Mouse (Mus musculus) gastrocnemius, postnatal 36 days (tissue): ENCODE data around the gene Sirt5. TPM values are rescaled to one million over a fixed set of nuclear protein-coding genes. Genes with fewer than 3 reads are reported as not detected.
A peak's percentile ranks its signal among the peaks of the same experiment; 100 is the strongest.

Experiments
- DNase-seq, 2 experiments: peaks; one replicate each; pipeline ENCODE4 v3.0.0; 2022
- intact Hi-C: fragments of 180-260 bp; cut with DNase I; formaldehyde crosslinking; loops from one replicate; pipeline ENCODE4 v1.15.1; 2025
- total RNA-seq, 2 experiments: library from RNA; stranded (reverse); gene quantifications; 2 replicates each; pipeline ENCODE4 v1.2.3; 2021

Sirt5 gene
- total RNA-seq, 2 experiments from 2014 or later: 15.8 to 17.6 TPM

DNA sequence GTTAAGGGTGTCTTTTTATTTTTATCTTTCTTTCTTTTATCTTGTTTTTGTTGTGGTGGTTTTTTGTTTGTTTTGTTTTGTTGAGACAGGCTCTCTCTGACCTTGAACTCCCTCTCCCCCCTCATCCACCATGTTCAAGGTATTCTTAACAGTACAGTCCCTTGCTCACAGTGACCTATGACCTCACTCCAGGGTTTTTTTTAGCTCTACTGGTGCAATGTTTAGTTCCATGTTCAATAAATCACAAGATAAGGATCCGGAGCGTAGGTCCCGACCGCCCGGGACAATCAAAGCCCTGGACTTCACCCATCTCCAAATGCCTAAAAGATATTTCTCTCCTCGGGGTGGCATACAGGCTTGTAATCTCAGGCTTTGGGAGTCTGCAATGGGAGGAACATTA lies 4.8 kb downstream of the Sirt5 start:
- no peak for DNase-seq
- intact Hi-C loops: no loop called here

DNA sequence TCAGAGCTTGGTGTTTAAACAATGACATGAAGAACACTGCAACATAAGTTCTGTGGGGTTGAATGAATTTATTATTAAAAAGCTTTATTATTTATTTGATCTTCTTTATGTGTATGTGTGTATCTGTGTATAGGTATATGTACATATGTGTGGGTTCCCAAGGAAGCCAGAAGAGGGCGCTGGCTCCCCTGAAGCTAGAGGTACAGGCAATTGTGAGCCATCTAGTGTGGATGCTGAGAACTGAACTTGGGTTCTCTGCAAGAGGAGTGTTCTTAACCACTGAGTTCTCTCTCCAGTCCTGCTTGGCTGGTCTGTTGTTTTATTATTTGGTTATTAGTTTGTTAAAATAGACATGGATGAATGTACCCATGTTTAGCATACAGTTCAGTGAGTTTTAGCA lies 7.6 kb downstream of the Sirt5 start:
- intact Hi-C loops: no loop called here
- no peak for DNase-seq

DNA sequence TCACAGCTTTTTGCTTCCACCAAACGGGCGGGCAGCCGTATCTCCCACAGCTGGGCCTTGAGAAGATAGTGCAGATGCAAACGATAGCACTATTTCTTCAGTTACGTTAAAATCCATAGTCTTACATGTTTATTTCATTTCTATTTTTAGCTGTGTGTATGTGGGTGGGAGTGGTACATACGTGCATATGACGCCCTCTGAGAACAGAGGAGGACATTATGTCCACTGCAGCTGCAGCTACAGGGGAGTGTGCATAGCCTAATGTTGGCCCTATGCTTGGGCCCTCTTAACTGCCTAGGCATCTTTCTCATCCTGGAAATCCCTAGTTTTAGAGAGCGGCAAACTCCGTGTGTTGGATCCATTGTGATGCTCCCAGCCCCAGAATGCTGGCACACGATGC lies 8.9 kb downstream of the Sirt5 start:
- intact Hi-C loops: no loop called here

DNA sequence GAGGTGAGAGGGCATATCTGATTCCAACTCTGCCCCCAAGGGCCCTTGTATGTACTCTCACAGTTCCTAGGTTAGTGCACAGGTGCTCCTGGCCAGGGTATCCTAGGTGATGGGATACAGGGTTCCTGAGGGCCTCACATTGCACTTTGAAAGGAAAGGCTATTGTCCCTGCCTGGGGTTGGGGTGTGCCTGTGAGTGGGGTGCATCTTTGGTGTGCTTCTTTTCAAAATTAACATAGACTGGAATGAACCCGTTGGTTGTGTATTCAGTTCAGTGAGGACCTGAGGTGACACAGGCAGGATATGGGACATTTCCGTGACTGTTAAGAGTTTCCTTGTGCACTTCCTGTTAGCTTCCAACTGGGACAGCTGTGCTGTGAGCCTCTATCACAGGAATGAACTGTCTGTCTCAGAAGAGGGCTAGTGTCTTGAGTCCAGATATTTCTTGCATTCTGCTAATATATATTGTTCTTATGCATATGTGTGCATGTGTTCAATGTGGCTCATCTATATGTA lies 9.7 kb downstream of the Sirt5 start:
- no peak for DNase-seq
- intact Hi-C loops: no loop called here

More for the DNA sequence above, 8.9 kb downstream of the Sirt5 start:
- no peak for DNase-seq

DNA sequence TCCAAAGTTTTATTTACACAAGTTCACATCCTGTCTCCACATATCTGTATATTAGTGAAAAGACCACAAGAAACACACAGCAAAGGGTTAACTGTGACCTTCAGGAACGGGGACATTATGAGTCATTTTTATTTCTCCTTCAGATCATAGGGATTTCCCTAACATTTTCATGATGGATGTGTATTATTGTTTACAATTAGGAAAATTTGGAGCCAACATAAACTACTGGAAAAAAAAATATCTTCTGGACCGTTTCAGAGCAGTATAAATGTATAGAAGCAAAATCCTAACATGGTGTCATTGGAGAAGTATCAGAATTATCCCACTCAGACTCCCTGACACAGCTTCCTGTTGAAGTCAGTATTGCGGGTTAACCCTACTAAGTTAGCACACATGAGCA lies 14.7 kb downstream of the Sirt5 start:
- intact Hi-C loops: no loop called here
- DNase-seq: no peak

DNA sequence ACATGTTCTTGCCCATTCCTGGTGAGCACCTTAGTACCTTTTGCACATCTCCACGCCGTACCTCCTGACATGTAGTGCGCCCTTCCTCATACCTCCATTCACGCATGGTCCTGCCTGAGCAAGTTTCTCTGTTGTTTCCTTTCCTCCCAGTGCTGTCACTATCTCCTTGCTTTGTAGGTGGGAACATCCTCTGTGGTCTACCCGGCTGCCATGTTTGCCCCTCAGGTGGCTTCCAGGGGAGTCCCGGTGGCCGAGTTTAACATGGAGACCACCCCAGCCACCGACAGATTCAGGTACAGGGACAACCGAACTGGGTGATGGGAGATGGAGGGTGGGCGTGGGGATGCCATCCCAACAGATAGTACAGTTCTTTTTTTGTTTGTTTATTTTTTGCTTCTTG lies 20.0 kb downstream of the Sirt5 start:
- intact Hi-C loops: no loop called here
- DNase-seq: no peak

DNA sequence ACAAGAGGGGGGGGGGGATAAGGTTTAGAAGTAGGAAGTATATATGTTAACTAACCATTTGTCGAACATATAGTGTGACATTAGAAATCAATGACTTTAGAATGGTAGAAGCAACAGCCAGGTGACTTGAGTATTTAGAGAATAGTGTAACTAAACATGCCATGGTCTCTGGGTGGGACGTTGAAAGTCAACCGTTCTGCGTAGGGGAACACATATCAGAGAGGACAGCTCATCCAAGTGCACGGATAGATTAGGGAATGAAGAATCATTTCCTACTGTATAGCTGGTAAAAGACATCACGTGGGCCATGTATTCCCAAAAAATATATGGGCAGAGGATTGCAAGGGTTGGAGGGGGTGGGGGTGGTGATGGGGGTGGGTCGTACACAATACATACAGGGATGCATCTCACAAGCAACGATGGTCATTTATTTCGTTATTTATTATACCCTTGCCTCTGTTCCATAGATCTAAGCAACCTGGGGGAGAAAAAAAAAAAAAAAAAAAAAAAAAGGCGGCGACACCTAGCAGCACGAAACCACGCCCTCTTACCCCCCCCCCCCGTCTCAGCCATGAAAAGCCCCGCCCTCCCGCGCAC lies 32.5 kb downstream of the Sirt5 start:
- intact Hi-C loops: loop anchor here (5.0 kb wide), 2 partner anchors 200 to 215 kb away; no protein-coding TSS in a partner anchor
- DNase-seq: no peak

DNA sequence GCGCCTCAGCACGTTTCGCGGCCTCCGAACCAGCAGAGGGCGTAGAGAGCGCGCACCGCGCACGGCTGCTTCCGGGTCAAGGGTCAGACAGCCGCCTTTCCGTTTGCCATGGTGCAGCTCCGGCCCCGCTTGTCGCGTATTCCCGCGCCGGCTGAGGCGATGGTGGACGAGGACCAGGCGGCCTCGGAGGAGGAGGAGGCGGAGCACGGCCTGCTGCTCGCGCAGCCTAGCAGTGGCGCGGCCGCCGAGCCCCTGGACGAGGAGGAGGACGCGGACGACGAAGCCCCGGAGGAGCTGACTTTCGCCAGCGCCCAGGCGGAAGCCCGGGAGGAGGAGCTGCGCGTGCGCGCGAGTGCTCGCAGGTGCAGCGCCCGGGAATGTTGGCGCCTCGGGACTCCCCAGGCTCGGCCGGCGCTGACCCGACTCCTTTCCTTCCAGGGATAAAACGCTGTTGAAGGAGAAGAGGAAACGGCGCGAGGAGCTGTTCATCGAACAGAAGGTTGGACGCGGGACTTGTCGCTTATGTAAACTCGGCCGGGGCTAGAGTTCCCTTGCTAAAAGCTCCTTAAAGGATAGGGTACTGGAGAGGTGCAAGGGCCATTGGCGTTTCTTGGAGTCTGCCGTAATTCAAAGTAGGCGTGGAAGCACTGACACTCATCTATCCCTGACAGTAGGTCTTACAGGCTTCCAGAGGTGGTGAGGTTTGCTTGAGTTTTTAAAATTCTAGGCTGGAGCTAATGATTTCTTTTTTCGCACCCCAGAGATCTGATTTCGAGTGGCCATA lies 33.2 kb downstream of the Sirt5 start, which contains the start of gene Nol7:
Gene Nol7, plus strand, starts transcription at position 94 of the 784 bp plus-strand sequence.
- peak; percentile 94 to 97 for DNase-seq
- intact Hi-C loops: loop anchor here (5.0 kb wide), 2 partner anchors 201 to 216 kb away; no protein-coding TSS in a partner anchor

DNA sequence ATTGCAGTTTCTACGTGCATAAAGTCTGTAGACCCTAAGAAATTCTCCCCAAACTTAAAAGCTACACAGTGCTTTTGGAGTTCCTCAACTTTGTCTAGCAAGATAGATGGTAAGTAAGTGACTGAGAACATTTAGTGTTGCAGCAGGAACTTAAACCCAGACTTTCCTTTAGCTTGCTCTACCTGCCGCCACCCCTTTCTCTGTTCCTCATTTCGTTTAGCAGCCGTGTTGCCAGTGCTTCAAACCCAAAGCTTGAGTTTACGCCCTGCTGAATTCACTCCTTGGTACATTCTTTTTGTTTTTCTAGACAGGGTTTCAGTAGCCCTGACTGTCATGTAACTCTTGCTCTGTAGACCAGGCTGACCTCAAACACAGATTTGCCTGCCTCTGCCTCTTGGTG lies 34.3 kb downstream of the Sirt5 start:
- intact Hi-C loops: loop anchor here (5.0 kb wide), 2 partner anchors 202 to 217 kb away; no protein-coding TSS in a partner anchor
- DNase-seq: no peak

DNA sequence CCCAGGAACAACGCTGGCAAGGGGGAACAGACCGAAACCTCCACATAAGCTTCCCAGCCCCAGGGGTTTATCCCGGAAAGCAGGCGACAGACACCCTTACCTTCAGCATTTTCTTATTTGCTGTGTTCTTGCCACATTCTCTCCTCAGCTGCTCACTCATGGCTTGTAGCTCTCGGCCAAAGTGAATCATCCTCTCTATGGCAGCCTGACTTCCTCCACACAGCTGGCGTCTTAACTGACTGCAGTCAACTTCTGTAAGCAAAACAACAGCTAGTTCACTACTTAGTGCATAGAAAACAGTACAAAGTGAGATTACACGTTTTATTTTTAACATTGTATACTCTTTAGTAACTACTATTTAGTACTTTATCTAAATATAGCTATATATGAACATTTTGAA lies 47.0 kb downstream of the Sirt5 start:
- no peak for DNase-seq
- intact Hi-C loops: no loop called here

DNA sequence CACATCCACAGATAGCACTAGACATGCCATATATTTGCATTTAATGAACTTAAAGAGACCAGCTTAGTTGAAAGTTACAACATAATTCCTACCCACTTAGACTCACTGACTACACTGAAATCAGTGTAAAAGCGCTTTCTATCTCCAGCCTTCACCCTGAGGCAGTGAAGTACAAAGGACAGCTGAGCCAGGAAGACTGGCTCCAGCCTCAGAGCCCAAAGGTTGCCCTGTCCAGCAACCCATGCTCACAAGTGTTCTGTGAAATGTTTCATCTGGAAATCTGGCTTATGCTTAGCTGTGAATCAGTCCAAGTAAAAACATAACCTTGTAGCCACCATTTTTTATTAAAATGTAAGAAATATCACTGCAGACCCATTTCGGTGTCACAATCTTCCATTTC lies 48.3 kb downstream of the Sirt5 start:
- intact Hi-C loops: no loop called here
- no peak for DNase-seq

DNA sequence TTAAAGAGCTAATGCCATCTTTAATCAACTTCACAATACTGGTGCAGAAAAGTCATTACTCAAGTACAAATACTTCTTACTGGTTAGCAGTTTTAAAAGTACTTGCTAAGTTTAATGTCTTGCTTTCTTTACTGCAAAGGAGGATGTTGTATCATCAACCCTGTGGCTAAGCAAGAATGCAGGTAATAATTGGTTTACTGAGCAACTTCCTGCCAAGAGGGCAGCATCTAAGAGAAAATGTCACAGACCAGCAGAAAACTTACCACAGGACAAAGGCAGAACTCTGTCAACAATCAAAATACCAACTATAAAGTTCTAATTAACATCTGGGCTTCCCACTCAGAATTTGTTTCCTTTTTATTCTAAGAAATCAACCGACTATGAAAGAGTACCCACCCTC lies 50.0 kb downstream of the Sirt5 start:
- intact Hi-C loops: no loop called here
- DNase-seq: no peak

DNA sequence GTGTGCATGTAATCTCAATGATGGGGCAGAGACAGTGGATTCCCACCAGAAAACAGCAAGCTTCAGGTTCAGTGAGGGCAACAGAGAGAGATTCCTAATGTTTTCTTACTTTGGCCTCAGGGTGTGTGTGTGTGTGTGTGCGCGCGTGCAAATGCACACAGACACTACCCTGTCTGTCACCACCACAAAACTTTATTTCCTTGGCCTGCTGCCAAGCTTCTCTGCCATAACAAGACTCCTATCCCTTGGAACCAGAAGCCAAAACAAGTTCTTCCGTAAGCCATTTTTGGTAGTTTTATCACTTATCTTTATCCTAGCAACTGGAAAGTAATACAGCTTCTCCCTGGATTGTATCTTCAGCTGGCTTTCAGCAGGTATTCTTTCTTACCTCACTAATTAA lies 63.1 kb downstream of the Sirt5 start:
- no peak for DNase-seq
- intact Hi-C loops: loop anchor here (10.0 kb wide), 1 partner anchor 46 kb away; no protein-coding TSS in a partner anchor

DNA sequence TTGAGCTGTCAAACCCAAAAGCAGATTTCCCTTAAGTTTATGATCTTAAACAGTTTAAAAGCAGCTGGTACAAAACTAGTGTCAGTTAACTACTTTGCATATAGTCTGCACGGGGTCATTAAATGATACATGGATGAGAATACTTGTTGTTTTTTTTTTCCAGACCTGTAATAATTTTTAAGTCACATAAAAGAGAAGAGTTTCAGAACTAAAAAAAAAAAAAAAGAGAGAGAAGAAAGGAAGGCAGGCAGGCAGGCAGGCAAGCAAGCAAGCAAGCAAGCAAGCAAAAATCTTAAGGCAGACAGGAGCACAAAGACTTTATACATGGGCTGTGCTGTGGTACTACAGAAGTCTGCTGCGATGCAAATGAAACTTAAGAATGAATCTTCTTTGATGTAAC lies 68.1 kb downstream of the Sirt5 start:
- intact Hi-C loops: no loop called here
- no peak for DNase-seq

DNA sequence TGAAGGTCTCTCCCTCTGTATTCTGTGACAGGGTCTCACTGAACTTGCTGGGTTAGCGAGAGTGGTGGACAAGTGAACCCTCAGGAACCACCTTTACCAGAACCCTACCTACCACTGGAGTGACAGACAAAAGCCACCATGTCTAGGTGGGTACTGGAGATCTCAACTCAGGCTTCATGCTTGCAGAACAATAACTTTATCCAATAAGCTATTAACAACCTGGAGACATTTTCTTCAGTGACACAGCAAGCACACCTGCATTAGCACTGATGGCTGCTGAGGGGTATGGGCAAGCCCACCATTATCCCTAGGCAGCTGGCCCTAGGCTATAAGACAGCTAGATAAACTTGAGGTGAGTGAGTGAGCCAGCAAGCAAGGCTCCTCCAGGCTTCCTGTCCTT lies 75.1 kb downstream of the Sirt5 start:
- intact Hi-C loops: no loop called here
- DNase-seq: no peak

DNA sequence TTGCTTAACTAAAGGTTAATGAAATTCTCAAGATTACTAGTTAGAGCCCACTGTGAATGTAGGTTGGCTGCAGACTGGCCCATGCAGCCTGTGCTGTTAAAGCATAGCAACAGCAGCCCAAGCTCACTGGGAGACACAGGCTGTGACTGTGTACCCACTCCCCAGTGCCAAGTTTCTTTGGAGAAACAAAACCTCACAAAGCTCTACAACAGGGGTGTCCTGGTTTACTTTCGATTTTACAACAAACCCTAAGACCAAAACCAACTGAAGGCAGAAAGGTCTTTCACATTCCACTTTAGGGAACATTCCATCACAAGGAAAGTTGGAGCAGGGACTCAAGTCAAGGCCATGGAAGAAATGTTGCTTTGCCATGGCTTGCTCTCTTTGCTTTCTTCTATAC lies 77.3 kb downstream of the Sirt5 start:
- intact Hi-C loops: no loop called here

DNA sequence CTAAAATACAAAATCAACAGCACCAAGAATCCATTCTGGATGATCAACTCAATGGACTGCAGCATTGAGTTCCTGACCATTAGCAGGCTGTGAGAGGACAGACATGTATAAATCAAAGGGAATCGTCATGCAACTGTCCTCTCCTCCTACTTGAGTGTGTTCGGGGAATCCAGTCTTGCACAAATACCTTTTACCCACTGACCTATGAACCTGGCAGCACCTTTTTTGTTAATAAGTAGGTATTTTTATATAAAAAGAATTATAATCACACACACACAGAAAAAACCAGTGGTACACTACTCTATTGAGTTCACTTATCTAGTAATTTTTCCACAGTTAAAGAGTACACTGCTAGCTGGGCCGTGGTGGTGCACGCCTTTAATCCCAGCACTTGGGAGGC lies 78.4 kb downstream of the Sirt5 start:
- no peak for DNase-seq
- intact Hi-C loops: no loop called here

More for the DNA sequence above, 77.3 kb downstream of the Sirt5 start:
- no peak for DNase-seq

DNA sequence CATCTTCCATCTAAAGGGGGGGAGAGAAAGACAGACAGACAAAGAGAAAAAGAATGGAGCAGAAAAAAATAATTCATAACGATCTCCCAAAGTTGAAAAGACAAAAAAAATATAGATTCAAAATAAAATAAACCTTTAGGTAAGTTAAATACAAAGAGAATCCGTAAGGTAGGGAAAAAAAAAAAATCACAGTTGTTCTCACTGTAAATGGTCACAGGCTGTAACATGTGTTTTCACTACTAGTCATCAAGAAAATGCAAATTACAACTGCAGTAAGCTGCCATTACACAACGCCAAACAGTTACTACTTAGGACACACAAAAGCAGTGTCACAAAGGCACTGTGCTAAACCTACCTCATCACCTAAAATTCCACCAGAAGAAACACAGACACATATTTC lies 79.4 kb downstream of the Sirt5 start:
- intact Hi-C loops: no loop called here
- DNase-seq: no peak
